Mouse (Mus musculus): ENCODE measurements around the gene Rasgrf1.

DNA sequence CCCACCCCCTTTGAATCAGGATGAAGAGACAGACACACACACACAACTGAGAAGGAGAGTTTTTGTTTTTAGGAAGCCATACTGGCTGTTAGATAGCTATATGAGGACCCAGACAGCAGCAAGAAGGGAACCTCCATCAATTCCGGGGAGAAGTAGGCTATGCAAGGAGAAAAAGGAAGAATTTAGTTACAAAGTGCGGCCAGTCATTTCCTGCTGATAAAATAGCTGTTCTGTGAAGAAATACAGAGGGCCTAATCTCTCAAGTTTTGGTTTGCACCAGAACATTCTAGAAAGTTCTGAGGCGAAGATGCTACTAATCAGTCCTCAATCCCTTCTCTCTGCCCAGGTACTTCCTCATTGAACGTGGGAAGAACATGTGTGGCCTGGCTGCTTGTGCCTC, 165.6 kb downstream of the Rasgrf1 start:
- TF ChIP-seq ZKSCAN1 (IDR thresholded peaks at IDR 0.05; ENCODE audit: low read depth, low read length) (no peak), MXI1 (IDR thresholded peaks at IDR 0.05; ENCODE audit: low read depth, low read length) (no peak; the same call in 1 of the 2 replicates), POLR2AphosphoS5 (IDR thresholded peaks at IDR 0.05; ENCODE audit: borderline replicate concordance, low read depth, low read length) (no peak)
